Mouse (Mus musculus): Measurements from ENCODE around the gene Krcc1.

Krcc1 gene

GRCm38 (mm10) chr6:71332236-71332965 lies 60.9 kb downstream of the Krcc1 start:
- DNase-seq (ENCODE audit: low spot score in 2 of 2) = no peak

GRCm38 (mm10) chr6:71333031-71333430 lies 61.6 kb downstream of the Krcc1 start:
- no peak for DNase-seq (ENCODE audit: low spot score in 2 of 2)

GRCm38 (mm10) chr6:71333578-71334273 lies 62.2 kb downstream of the Krcc1 start:
- no peak for DNase-seq (ENCODE audit: low spot score in 2 of 2)

Data from spleen, postnatal 14 days (tissue).